Mouse (Mus musculus): Measurements from ENCODE around the gene Zfp235.

Gene Zfp235

GRCm38 (mm10) chr7:24133996-24134828, at the start of gene Zfp235:
Gene Zfp235, plus strand, starts transcription at chr7:24134169.
- DNase-seq (ENCODE audit: low read depth): peak; percentile 78

GRCm38 (mm10) chr7:24086871-24087270, 47.1 kb upstream of the Zfp235 start:
- no peak for DNase-seq (ENCODE audit: low read depth)

DNA sequence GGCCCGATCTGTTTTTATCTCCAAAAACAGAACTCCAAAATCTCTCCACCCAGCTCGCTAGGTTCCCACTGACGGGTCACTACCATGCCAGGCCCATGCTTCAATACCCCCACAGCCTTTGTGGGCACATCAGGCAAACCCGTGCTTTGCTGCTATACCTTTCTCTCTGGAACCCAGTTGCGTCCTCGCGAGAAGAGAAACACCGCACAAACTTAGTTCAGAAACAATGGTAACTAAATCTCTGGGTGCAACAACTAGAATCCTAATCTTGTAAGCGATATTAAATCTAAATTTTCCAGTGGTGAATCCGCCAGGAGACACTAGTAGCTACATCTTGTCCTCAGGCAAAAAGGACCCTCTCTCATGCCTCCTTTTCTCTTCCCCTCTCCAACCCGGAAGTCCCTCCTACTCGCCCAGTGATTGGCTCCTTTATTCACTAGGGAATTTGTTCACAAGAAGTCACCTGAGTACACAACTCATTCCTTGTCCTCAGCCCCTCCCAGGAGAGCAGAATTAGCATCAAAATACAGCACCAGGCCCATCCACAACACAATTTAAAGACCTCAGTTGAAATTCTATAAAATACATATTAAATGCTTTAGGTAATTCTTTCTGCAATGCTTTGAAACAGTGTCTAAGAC, 46.4 kb upstream of the Zfp235 start:
- no peak for DNase-seq (ENCODE audit: low read depth)

DNA sequence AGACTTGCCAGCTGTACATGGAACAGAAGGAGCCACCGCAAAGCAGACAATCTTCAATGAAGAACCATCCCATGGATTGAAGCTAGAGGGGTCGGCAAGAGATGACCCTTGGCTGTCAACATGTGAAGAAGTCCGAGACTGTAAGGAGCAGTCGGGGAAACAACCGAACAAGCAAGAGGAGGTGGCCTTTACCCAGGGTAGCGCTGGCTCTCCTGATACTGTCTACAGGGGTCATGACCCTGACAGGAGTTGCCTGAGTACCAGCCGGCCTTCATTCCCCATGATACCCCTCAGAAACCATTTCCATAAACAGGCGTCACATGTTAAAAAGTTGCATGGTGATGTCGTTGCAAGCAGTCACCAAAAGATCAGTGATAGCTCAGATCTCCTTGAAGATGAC, 29.6 kb upstream of the Zfp235 start:
- no peak for DNase-seq (ENCODE audit: low read depth)

GRCm38 (mm10) chr7:24105144-24105703, 28.7 kb upstream of the Zfp235 start:
- no peak for DNase-seq (ENCODE audit: low read depth)

GRCm38 (mm10) chr7:24110839-24111238, 23.1 kb upstream of the Zfp235 start:
- DNase-seq (ENCODE audit: low read depth): no peak

- DNase-seq (ENCODE audit: low read depth): no peak
These were observed 22.2 kb upstream of the Zfp235 start for GRCm38 (mm10) chr7:24111772-24112155.

- DNase-seq (ENCODE audit: low read depth): peak; percentile 54
These were observed 21.7 kb upstream of the Zfp235 start, which contains the start of gene Zfp112 for GRCm38 (mm10) chr7:24112156-24112856. Gene Zfp112, plus strand, starts transcription at chr7:24112314.

DNA sequence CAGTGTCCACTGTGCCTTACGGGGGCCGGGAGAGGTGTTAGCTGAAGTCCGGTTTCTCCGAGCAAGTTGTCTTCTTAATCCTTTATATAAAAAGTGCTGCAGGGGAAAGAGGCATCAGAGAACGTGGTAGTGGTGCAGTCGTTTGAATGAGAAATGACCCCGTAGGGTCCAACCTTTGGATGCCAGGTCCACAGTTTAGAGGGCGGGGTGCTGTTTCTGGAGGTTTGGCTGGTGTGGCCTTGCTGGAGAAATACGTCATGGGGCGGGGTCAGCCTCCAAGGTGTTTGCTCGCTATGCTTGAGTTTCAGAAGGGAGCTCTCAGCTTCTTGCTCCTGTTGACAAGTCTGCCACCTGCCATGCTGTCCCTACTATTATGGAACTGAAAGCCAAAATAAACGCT, 21.0 kb upstream of the Zfp235 start:
- no peak for DNase-seq (ENCODE audit: low read depth)

DNA sequence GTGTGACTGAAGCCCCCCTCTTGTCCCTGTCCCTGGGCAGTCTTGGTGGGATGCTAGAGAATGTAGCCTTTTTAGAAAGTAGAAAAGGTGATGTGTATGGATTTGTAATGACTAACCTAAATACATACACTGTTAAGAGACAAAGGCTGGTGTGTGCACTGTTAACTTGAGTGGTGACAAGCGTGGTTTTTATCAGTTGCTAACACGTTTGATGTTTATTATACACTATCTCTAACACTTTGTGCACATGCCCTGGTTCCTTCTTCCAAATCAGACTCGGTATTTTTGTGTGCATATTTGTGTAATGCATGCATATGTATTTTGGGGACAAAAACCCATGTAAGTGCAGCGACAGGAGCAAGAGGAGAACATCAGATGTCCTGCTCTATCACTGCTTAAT, 17.3 kb upstream of the Zfp235 start:
- DNase-seq (ENCODE audit: low read depth): no peak

- no peak for DNase-seq (ENCODE audit: low read depth)
These were observed 459 bp upstream of the Zfp235 start for GRCm38 (mm10) chr7:24133425-24133995.

- DNase-seq (ENCODE audit: low read depth): no peak
These were observed 8.6 kb downstream of the Zfp235 start for GRCm38 (mm10) chr7:24142566-24142965.

DNA sequence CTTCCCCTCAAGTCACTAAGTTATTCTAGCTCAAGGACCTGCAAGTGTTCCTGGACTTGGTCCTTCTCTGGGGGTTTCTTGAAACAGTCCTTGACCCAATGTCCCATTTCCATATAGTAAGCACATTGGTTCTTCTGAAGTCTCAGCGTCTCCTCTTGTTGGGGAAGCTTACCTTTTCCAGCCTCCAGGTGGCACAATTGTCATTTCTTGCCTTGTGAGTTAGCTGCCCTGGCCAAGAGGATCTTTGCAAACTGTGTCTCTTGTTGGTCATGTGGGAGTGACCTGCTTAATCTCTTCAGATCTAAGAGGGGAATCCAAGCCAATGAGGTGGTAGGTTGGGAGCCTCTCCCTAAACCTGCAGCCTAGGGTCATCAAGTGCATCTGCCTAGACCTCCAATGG, 19.3 kb downstream of the Zfp235 start:
- DNase-seq (ENCODE audit: low read depth): no peak

GRCm38 (mm10) chr7:24172191-24172590, 38.2 kb downstream of the Zfp235 start:
- no peak for DNase-seq (ENCODE audit: low read depth)

DNA sequence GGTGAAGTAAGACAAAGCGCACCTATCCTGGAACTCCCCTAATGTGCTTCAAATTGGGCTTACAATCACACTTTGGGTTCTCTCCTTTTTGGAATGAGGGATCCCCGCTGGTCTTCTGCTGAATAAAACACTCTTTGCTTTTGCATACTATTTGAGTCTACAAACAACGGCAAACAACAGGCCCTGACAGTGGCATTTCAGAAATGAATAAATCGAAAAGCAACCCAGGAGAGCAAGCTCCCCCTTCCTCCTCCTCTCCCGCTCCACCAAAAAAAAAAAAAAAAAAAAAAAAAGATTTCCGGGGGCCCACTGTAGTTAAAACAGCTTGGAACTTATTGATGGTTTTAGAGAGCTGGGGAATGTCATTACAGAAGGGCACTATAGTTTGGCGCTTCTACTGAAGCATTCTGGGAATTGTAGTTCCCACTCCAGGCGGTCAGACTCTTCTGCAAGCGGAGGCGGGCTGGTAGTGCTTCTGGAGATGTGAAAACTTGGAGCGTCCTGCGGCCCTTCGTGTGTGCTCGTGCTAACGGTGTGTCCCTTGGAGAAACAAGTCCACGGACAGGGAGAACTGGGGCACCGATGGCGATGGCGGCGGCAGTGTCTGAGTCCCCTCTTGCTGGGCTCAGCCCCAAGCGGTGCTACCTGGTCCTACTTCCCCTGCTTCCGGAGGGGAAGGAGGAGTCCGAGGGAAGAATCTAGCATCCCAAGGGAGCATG, 40.8 kb downstream of the Zfp235 start, which contains the start of gene Zfp114:
TSS of gene Zfp114 (plus strand) at position 443 of the 719 bp plus-strand sequence.
- DNase-seq (ENCODE audit: low read depth): peak; percentile 45

DNA sequence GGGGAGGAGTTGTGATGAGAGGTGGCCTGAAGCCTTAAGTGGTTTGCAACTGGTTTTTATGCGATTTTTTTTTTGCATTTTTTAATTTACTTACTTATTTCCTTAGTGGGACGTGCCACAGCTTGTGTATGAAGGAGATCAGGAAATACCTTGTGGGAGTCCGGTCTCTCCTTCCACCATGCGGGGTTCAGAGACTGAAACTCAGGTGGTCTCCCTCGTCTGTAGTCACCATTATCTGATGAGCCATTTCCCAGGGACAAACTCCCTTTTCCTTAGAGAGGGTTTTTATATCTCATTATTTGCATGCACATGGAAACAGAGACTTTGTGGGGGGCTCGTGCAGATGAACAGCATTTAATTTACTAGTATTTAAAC, 41.4 kb downstream of the Zfp235 start:
- no peak for DNase-seq (ENCODE audit: low read depth)

DNA sequence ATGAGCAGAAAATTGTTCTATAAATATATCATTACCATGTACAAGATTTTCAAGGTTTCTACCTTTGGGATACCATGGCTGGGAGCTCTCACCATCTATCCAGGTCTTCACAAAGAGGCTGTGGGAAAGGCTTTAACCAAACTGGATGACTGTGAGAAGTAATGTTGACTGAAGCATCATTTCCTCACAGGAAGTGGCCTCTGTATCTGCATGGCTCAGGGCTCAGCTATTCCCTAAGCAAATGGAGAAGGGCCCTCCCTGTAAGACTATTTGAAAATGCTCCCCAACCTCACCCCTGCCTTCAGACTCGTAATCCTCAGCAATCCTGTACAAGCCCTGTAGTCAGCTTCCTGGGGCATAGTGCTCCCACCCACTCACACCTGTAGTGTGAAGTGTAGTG, 53.6 kb downstream of the Zfp235 start:
- DNase-seq (ENCODE audit: low read depth): no peak

GRCm38 (mm10) chr7:24188901-24189570, 55.1 kb downstream of the Zfp235 start:
- no peak for DNase-seq (ENCODE audit: low read depth)

DNA sequence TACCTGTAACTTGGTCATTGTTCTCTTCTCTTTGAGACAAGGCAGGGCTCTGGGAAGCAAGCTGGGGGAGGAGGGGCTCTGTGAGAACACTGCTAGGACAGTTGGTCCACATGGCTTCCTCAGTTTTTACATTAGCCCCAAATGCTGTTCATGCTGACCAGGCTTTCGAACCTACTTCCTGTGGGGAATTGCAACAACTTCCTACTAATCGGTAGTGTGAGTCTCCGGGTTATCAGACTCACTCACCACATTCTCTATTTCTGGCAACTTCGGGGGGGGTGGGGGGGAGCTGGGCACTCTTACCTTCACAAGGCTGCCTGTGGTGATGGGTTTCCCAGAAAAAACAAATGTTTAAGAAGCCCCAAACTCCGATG, 55.6 kb downstream of the Zfp235 start:
- no peak for DNase-seq (ENCODE audit: low read depth)

- no peak for DNase-seq (ENCODE audit: low read depth)
These were observed 57.4 kb downstream of the Zfp235 start for GRCm38 (mm10) chr7:24191361-24191760.

All from fibroblast of lung, adult 2 months (primary cell).